8 mouse cellular contexts compared by ENCODE assay signal in genomic region chr6:34709289-34709688, GRCm38 (mm10).
DNase-seq lines count a peak whose midpoint lies in the region.

No protein-coding gene starts in this region.

- DNase-seq in layer of hippocampus, adult 11-12 months (ENCODE audit: low spot score) = peak; percentile 66
- no peak for DNase-seq in layer of hippocampus, adult 9-10 months (ENCODE audit: low spot score)
- peak; percentile 89 for DNase-seq in embryo, embryonic 10.5 days (ENCODE audit: low spot score)
- peak; percentile 79 to 86 for DNase-seq in heart, adult 18-20 months
- peak; percentile 36 for DNase-seq in kidney, adult 18-20 months
- DNase-seq in limb, embryonic 10.5 days (ENCODE audit: low spot score) = peak; percentile 73
- DNase-seq in midbrain, embryonic 10.5 days (ENCODE audit: low spot score) = peak; percentile 78
- peak; percentile 37 to 54 for DNase-seq in urinary bladder, postnatal 36 days (ENCODE audit: low spot score in 2 of 2)

- H3K4me1 ChIP-seq in limb, embryonic 10.5 days = peaks cover 55% of the 10 kb centered on the region
- H3K4me1 ChIP-seq in midbrain, embryonic 10.5 days = peaks cover 70% of the 10 kb centered on the region

- peaks cover 8% of the 10 kb centered on the region; the same call in 1 of the 2 replicates for H3K36me3 ChIP-seq in limb, embryonic 10.5 days
- 0 out of 2 replicates have a peak, but pooled peaks cover 5% of the 10 kb centered on the region for H3K36me3 ChIP-seq in midbrain, embryonic 10.5 days

- H3K9me3 ChIP-seq in limb, embryonic 10.5 days (replicated peaks) = no peaks in the 10 kb centered on the region
- H3K9me3 ChIP-seq in midbrain, embryonic 10.5 days (replicated peaks) = peaks cover 9% of the 10 kb centered on the region; the same call in 1 of the 2 replicates

- H3K27me3 ChIP-seq in limb, embryonic 10.5 days (ENCODE audit: low read depth, poor library complexity, severe bottlenecking) = no peaks in the 10 kb centered on the region
- no peaks in the 10 kb centered on the region for H3K27me3 ChIP-seq in midbrain, embryonic 10.5 days (ENCODE audit: low read depth, poor library complexity, severe bottlenecking)

- H3K4me3 ChIP-seq in limb, embryonic 10.5 days = peak overlapping the region; percentile 62
- H3K4me3 ChIP-seq in midbrain, embryonic 10.5 days = peak overlapping the region; percentile 70

- WGBS in limb, embryonic 10.5 days = 0% methylated on average over 11 of the region's 11 CpGs
- under 1% methylated on average over 11 of the region's 11 CpGs for WGBS in midbrain, embryonic 10.5 days

- H3K27ac ChIP-seq in limb, embryonic 10.5 days = peak overlapping the region; percentile 91
- peak overlapping the region; percentile 95 for H3K27ac ChIP-seq in midbrain, embryonic 10.5 days (replicated peaks)
